Mouse (Mus musculus) Patski (cell line): Measurements from ENCODE around the gene Prokr2. TPM values are rescaled to one million over a fixed set of nuclear protein-coding genes. Genes with fewer than 3 reads are reported as not detected.

Source experiments
- ATAC-seq: fragments of 100-300 bp; one replicate; pipeline ENCODE4 v1.8.0; 2021
- CTCF ChIA-PET: fragments of 350-600 bp; sonication (Branson Sonifier 250); formaldehyde crosslinking; loops from one replicate; lab custom pipeline; 2022; ENCODE audit warnings: inconsistent platforms; lab: Charles Lee
- POLR2A ChIA-PET: fragments of 350-600 bp; sonication (Branson Sonifier 250); formaldehyde crosslinking; loops from one replicate; lab custom pipeline; 2022; ENCODE audit warnings: antibody characterized with exemption, inconsistent platforms; lab: Charles Lee
- DNase-seq: peaks from one replicate; pipeline ENCODE4 v3.0.0-alpha.2; 2011; ENCODE audit warnings: low read depth, low spot score
- H3K27me3 ChIP-seq: fragments of 371-371 bp; one replicate; pipeline ENCODE4 v1.5.1; 2021
- CTCF ChIP-seq: fragments of 100-300 bp; IDR thresholded peaks from one replicate; pipeline ENCODE4 v1.5.1; 2021
- in situ Hi-C: fragments of 300-500 bp; cut with MboI; formaldehyde crosslinking; loops from 3 replicates; pipeline ENCODE4 v1.11.1; 2018; ENCODE audit warnings: low pct_unique_long_range_greater_than_20kb, mixed read lengths
- polyA plus RNA-seq: library from polyadenylated mRNA; unstranded; gene quantifications from one replicate; pipeline ENCODE4 v1.2.3, GENCODE M21; 2021

Prokr2 gene
- polyA plus RNA-seq, 1 experiment from 2014 or later: not detected

DNA sequence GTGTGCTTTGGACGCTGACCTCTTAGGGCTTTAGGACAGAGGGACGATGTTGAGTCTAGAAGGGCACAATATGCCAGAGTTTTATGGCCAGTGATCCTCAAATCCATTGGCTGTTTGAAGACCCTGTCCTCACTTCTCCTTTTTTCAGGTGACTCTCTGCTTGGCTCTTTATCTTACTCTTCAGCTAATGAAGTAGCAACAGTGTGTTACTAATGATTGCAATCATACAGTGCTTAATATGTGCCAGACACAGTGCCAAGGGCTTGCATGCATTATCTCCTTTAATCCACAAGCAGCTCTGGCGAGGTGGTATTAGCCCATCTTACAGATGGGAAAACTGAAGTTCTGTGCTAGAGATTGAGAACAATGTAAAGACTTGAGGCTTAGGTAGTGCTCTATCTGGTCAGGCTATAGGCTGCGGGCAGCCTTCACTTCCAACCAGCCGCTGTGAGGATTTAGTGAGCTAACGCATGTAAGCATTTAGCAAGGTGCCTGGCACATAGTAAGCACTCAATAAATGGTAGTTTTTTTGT lies 75.8 kb downstream of the Prokr2 start:
- CTCF ChIA-PET: no interaction called here
- H3K27me3 ChIP-seq: no peaks in the 10 kb centered on the region
- TF ChIP-seq CTCF: no peak
- ATAC-seq (no peak), DNase-seq (no peak)
- POLR2A ChIA-PET: no interaction called here
- in situ Hi-C loops: loop anchor here (25.0 kb wide), 2 partner anchors 403 to 603 kb away; no protein-coding TSS in a partner anchor

DNA sequence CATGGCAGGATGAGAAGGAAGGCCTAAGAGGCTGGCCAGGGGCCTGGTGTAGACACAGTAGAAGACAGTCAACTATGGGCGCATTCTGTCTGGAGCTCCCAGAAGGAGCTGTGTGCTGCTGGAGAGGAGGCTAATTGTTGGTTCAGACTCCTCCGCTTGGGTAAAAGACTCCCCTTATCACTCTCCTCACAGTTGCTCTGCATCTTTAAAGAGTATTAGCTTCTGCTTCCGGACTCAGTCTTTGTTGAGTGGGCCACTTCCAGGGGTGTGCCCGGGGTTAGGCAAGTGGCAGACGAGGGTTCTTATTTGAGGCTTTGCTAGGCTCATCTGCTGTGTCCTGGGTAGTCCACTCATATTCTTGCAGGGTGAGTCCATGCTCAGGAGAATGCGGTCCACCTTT lies 76.4 kb downstream of the Prokr2 start:
- H3K27me3 ChIP-seq: no peaks in the 10 kb centered on the region
- DNase-seq: no peak
- ChIA-PET POLR2A (no interaction called here), CTCF (no interaction called here)
- in situ Hi-C loops: loop anchor here (25.0 kb wide), 2 partner anchors 403 to 603 kb away; no protein-coding TSS in a partner anchor
- ATAC-seq: no peak
- no peak for TF ChIP-seq CTCF

DNA sequence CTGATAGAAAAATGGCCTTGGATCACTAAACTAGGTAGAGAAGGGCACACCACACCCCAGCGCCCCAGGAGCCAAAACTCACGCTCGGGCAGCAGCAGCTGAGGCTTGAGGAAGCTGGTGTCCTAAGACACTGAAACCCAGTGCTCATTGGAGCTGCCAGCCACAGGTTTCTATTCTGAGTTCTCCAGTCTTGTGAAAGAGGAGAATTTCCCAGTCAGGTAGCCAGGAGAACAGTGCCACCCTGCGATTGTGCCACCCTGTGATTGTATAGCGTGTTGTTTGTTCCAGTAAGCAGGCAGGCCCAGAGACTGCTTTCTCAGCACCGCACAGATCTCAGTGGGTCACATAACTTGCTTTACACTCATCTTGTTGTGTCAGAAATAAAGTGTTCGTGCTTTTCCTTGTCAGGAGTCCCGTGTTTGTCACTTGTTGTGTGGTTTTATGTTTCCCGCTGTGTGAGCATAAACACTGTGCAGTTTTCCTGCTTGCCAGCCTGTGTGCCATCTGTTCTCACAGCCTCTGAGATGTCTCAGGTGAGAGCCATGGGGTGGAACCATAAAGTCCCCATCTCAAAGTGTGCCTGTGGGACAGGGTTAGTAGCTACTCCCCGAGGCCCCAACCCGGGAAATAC lies 77.9 kb downstream of the Prokr2 start:
- DNase-seq (no peak), ATAC-seq (no peak)
- ChIA-PET CTCF (no interaction called here), POLR2A (no interaction called here)
- no peaks in the 10 kb centered on the region for H3K27me3 ChIP-seq
- no peak for TF ChIP-seq CTCF
- in situ Hi-C loops: loop anchor here (25.0 kb wide), 2 partner anchors 405 to 605 kb away; no protein-coding TSS in a partner anchor

DNA sequence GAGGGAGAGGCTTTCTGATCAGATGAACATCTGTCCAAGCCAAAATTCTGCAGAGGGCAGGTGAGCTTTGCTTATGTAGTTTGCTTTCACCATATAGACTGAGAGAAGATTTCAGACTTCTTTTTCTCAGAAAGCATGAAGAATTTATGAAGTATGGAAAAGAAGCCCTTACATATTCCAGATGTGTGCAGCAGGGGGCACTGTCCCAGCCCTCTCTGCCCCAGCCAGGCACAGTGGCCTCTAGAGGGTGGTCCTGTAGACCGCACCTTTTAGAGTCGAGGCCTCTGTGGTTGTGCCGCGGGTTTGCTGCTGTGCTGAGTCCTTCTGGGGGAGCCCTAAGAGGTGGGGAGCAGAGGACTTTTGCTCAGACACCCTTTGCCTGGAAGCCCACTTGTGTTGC lies 79.3 kb downstream of the Prokr2 start:
- ATAC-seq: no peak
- POLR2A ChIA-PET: no interaction called here
- H3K27me3 ChIP-seq: no peaks in the 10 kb centered on the region
- DNase-seq: no peak
- in situ Hi-C loops: loop anchor here (25.0 kb wide), 2 partner anchors 406 to 606 kb away; no protein-coding TSS in a partner anchor
- CTCF ChIA-PET: interaction anchor here (0.8 kb wide), 1 partner anchor 13 kb away, joined by 7 read pairs; no protein-coding TSS in a partner anchor
- TF ChIP-seq CTCF: peak; percentile 66

DNA sequence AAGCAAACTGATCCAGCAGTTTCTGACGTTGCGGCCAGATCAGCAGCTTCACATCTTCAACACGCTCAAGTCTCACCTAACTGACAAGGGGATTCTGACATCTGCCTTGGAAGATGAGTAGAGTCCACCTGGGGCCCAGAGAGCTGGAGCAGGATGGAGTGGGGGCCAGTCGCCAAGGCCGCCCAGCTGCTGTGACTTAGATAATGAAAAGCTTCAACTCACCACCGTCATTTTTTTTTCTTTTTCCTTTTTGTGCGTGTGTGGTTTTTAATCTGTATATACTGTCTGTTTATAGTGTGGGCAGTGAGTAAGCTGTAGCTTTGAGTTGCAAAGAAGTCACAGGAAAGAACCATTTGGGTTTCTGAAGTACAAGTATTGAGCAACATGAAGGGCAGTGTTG lies 80.1 kb downstream of the Prokr2 start:
- no peaks in the 10 kb centered on the region for H3K27me3 ChIP-seq
- ATAC-seq: no peak
- no peak for TF ChIP-seq CTCF
- ChIA-PET CTCF (interaction anchor here (0.8 to 1.2 kb wide), 2 partner anchors 10 to 12 kb away, joined by 3 to 7 read pairs; no protein-coding TSS in a partner anchor), POLR2A (no interaction called here)
- in situ Hi-C loops: loop anchor here (25.0 kb wide), 2 partner anchors 407 to 607 kb away; no protein-coding TSS in a partner anchor
- no peak for DNase-seq

DNA sequence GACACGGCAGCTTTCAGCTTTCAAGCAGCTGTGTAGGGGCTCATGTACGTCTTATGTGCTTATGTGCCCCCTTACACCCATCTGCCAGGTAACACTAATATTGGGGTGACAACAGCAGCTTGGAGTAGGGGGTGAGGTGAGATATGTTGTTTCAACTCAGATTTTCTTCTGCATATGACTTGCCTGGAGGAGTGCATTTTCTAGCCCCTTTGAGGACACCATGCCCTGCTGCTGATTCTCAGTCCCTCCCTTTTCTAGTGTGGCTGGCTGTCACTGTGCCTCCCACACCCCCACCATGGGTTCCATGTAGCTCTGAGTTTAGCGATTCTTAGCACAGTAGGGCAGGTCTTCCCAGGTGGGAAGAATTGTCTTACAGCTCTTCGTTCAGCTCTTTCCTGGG lies 83.8 kb downstream of the Prokr2 start:
- TF ChIP-seq CTCF: no peak
- in situ Hi-C loops: loop anchor here (25.0 kb wide), 2 partner anchors 411 to 611 kb away; no protein-coding TSS in a partner anchor
- DNase-seq (no peak), ATAC-seq (no peak)
- ChIA-PET CTCF (interaction anchor here (1.4 kb wide), 1 partner anchor 13 kb away, joined by 3 read pairs; no protein-coding TSS in a partner anchor), POLR2A (no interaction called here)
- no peaks in the 10 kb centered on the region for H3K27me3 ChIP-seq

DNA sequence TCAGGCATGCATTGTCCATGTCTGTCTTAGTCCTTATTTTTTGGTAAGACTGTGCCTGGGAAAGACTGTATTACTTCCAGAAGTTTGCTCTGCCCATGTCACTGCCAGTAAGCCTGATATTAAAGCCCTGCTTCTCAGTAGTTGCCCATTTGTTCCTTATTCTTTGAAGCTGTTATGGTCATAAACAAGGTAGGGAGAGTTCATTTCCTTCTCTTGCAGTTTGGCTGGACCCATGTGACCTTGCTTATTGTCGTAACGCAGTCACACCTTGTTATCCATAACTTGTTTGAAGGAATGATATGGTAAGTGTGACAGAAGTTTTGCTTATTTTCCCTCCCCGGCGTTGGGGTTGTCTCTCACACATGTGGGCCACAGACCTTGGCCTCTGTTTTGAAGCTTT lies 87.0 kb downstream of the Prokr2 start:
- no peak for DNase-seq
- in situ Hi-C loops: no loop called here
- POLR2A ChIA-PET: no interaction called here

DNA sequence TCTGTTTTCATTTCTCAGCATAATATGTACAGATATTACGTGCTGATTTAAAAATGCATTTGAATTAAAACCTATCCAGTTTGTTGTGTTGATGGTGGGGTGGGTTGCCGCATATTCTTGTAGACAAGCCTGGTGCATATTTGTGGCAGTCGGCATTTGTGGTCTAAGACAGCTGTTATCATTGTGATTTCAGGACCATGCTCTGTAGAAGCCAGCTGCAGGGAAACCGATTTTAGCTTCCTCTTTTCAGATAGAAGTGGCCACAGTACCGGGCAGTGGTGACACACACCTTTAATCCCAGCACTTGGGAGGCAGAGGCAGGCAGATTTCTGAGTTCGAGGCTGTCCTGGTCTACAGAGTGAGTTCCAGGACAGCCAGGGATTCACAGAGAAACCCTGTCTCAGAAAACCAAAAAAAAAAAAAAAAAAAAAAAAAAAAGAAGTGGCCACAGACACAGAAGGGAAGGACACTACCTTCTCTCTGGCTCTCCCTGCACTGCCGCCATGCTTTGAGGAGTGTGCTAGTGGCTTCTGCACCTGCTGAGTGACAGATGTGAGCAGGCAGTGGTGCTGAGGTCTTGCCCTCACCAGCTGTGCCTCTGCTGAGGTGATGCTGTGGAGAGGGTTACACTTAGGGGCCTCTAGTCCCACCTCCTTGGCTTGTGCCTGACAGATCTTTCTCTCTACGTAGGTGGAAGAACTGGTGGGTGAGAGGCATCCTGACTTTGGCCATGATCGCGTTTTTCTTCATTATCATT lies 91.4 kb downstream of the Prokr2 start:
- DNase-seq: no peak
- in situ Hi-C loops: no loop called here
- no peaks in the 10 kb centered on the region for H3K27me3 ChIP-seq
- POLR2A ChIA-PET: interaction anchor here (0.8 kb wide), 1 partner anchor 9 kb away, joined by 6 read pairs; no protein-coding TSS in a partner anchor
- CTCF ChIA-PET: interaction anchor here (1.2 to 2.0 kb wide), 2 partner anchors 12 to 13 kb away, joined by 3 to 7 read pairs; no protein-coding TSS in a partner anchor
- no peak for TF ChIP-seq CTCF
- no peak for ATAC-seq

More for the DNA sequence above, 87.0 kb downstream of the Prokr2 start:
- TF ChIP-seq CTCF: no peak
- H3K27me3 ChIP-seq: no peaks in the 10 kb centered on the region
- no peak for ATAC-seq
- CTCF ChIA-PET: interaction anchor here (1.1 kb wide), 1 partner anchor 18 kb away, joined by 3 read pairs; no protein-coding TSS in a partner anchor

DNA sequence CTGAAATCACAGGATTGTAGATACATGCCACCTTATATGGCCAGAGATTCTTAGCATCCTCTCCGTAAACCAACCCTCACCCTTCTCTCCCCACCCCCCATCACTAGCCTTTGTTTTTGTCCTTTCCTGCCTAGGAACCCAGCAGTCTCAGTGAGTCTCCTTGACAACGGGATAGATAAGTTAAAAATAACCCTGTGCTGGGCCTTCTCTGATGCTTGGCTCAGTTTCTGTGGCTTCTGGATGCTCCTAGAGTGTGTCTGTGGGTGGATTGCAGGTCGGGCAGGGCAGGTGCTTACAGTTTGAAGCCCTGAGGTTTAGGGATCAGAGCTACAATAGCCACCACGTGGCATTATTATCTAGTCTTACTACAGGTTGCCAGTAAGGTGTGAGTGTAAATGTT lies 93.2 kb downstream of the Prokr2 start:
- no peak for DNase-seq

DNA sequence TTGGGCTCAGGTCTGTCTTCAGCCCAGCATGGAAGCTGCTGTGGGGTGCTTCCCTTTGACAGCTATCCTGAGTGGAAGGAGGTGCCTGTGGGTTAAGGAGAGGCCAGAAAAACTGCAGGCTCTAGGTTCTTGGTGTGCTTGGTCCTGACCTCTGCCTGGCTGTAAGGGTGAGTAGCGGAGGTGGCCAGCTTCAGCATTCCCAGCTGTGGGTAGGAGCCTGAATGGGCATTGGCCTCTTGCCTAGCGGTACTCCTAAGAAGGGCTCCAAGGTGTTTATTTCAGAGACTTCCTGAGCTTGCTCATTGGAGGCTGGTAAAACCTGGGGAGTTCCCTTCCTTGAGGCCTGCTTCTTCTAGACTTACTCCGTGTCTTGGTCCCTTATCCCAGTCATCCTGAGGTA lies 94.0 kb downstream of the Prokr2 start:
- H3K27me3 ChIP-seq: no peaks in the 10 kb centered on the region
- ChIA-PET POLR2A (interaction anchor here (0.6 kb wide), 1 partner anchor 29 kb away, joined by 4 read pairs; no protein-coding TSS in a partner anchor), CTCF (interaction anchor here (2.0 kb wide), 1 partner anchor 12 kb away, joined by 5 read pairs; no protein-coding TSS in a partner anchor)
- DNase-seq (no peak), ATAC-seq (no peak)
- no peak for TF ChIP-seq CTCF
- in situ Hi-C loops: no loop called here

More for the DNA sequence above, 93.2 kb downstream of the Prokr2 start:
- POLR2A ChIA-PET: no interaction called here
- no peak for ATAC-seq
- in situ Hi-C loops: no loop called here
- no peak for TF ChIP-seq CTCF
- no peaks in the 10 kb centered on the region for H3K27me3 ChIP-seq
- CTCF ChIA-PET: interaction anchor here (2.0 kb wide), 2 partner anchors 13 to 14 kb away, joined by 5 to 7 read pairs; no protein-coding TSS in a partner anchor
